Mouse (Mus musculus) mesoderm, embryonic 11.5 days (tissue): ENCODE results near the gene Prr14.
"Not testable (repeated sequence)": the region's sequence is repeated elsewhere in the genome, so short reads cannot be mapped to it uniquely, and the experiment has no call there.

Experiments used
- DNase-seq: peaks from one replicate; pipeline ENCODE4 v3.0.0-alpha.2; 2012; ENCODE audit warnings: low read depth, low spot score

The Prr14 gene

GRCm38 (mm10) chr7:127459311-127459710 lies at the start of gene Prr14:
Gene Prr14, plus strand, starts transcription at chr7:127459611.
- DNase-seq = not testable (repeated sequence)

GRCm38 (mm10) chr7:127411418-127411817 lies 48.0 kb upstream of the Prr14 start:
- no peak for DNase-seq

- peak; percentile 92 for DNase-seq
Measured at GRCm38 (mm10) chr7:127421388-127422191, 37.8 kb upstream of the Prr14 start, which contains the start of gene Zfp688. Gene Zfp688, minus strand, starts transcription at chr7:127422068.

- no peak for DNase-seq
Measured at GRCm38 (mm10) chr7:127422247-127422646, 37.2 kb upstream of the Prr14 start.

- DNase-seq = no peak
Measured at GRCm38 (mm10) chr7:127425291-127425690, 34.1 kb upstream of the Prr14 start.

GRCm38 (mm10) chr7:127425911-127426310 lies 33.5 kb upstream of the Prr14 start:
- DNase-seq = no peak

- no peak for DNase-seq
Measured at GRCm38 (mm10) chr7:127426354-127426753, 33.1 kb upstream of the Prr14 start.

- no peak for DNase-seq
Measured at GRCm38 (mm10) chr7:127435206-127435605, 24.2 kb upstream of the Prr14 start.

GRCm38 (mm10) chr7:127437724-127438123 lies 21.7 kb upstream of the Prr14 start:
- DNase-seq = no peak

- DNase-seq = no peak
Measured at GRCm38 (mm10) chr7:127443976-127444375, 15.4 kb upstream of the Prr14 start.

GRCm38 (mm10) chr7:127448521-127449300 lies 10.7 kb upstream of the Prr14 start, which contains the start of gene Zfp689:
Gene Zfp689, minus strand, starts transcription at chr7:127449158.
- DNase-seq = peak; percentile 96

- DNase-seq = no peak
Measured at GRCm38 (mm10) chr7:127449966-127450365, 9.4 kb upstream of the Prr14 start.

GRCm38 (mm10) chr7:127453056-127453455 lies 6.4 kb upstream of the Prr14 start:
- no peak for DNase-seq

- no peak for DNase-seq
Measured at GRCm38 (mm10) chr7:127454905-127455304, 4.5 kb upstream of the Prr14 start.

GRCm38 (mm10) chr7:127458371-127459122 lies 864 bp upstream of the Prr14 start:
- DNase-seq = not testable (repeated sequence)

GRCm38 (mm10) chr7:127465191-127465590 lies 5.8 kb downstream of the Prr14 start:
- DNase-seq = no peak

GRCm38 (mm10) chr7:127465670-127466069 lies 6.3 kb downstream of the Prr14 start:
- DNase-seq = not testable (repeated sequence)

- DNase-seq = no peak
Measured at GRCm38 (mm10) chr7:127466606-127467005, 7.2 kb downstream of the Prr14 start.

- DNase-seq = peak; percentile 22
Measured at GRCm38 (mm10) chr7:127470011-127470715, 10.8 kb downstream of the Prr14 start.

GRCm38 (mm10) chr7:127470743-127471645 lies 11.6 kb downstream of the Prr14 start:
- DNase-seq = peak; percentile 97
